Mouse (Mus musculus) cerebellum, postnatal 10 days (tissue): ENCODE results near the gene Ankrd13b.

Experiments used
- DNase-seq, 2 experiments: peaks; one replicate each; pipeline ENCODE4 v3.0.0; 2021; ENCODE audit warnings: mixed read lengths in 2 of 2

Gene Ankrd13b

GRCm38 (mm10) chr11:77461856-77462255, 27.6 kb downstream of the Ankrd13b start:
- DNase-seq: no peak

DNA sequence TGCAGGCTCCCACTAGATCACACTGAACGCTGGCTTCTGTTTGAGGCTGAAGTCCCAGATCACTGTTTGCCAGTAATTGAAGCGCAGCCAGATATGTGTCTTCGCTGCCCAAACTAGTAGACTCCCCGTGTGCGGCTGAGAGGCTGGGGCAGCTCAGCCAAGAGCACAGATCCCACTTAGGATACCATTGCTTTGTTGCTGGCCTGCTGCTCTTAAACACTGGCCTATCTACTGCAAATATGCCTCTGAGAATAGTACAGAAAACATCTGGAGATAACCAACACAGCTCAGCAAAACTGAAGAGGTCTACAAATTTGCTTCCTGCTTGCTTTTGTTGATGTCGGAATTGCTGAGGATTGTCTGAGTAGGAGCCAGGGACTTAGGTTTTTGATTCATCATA, 32.6 kb downstream of the Ankrd13b start:
- peak; percentile 81 to 86 for DNase-seq

DNA sequence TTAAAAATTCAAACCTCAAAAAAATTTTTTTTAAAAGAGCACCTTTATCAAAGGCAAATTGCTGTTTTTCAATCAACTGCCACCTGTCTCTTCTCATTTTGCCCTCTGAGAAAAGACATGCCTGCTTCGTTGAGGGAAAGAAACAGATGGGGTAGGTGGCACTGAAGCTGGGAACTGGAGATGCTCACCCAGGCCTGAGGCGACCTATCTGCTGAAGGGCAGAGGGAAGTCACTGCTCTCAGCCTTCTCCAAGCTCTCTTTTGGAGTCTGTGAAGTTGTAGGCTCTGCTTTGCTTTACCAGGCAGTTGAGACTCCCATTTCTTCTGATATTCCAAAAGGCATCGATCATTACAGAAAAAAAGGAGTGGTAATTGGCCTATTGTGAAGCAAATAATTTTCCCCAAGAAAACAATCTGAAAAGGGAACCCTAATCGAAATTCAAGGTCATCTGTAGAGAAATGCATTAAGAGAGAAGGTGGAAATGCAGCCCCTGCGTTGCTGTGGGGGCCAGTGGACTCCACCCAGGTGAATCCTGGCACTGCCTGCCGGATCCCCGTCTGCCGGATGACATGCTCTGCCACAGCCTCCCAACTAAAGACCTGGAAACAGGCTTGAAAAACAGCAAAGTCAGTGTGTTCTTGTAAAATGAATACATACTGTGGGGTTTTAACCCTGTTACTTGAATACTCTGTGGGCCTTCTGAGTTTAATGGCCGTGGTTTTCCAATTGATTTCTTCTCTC, 33.5 kb downstream of the Ankrd13b start:
- peak; percentile 60 to 62 for DNase-seq

DNA sequence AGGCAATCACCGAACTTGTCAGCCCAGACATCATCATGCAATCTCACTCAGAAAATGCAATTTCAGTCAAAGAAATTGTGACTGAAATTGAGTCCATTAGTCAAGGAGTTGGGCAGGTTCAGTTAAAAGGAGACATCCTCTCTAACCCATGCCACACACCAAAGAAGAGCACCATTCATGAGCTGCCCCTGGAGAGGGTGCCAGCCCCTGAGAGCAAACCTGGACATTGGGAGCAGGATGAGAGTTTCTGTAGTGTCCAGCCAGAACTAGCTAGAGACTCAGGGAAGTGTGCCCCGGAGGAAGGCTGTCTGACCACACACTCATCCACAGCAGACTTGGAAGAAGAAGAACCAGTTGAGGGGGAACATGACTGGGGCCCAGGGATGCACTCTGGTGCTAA, 36.1 kb downstream of the Ankrd13b start:
- DNase-seq: no peak

GRCm38 (mm10) chr11:77451670-77452069, 37.8 kb downstream of the Ankrd13b start:
- DNase-seq: no peak

DNA sequence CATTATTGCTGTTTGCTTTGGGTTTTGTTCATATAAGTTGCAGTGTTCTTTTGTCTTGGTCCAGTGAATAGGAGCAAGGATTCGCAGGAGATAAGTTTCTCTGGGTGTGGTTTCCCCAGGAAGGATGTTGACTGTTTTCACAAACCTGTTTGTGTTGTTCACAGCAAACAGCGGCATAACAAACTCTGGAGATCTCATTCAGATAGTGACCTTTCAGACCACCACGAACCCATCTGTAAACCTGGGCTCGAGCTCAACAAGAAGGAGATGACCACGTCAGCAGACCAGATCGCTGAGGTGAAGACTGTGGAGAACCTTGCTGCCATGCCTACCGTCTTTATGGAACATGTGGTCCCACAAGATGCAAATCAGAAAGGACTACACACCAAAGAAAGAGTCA, 40.3 kb downstream of the Ankrd13b start:
- DNase-seq: no peak

DNA sequence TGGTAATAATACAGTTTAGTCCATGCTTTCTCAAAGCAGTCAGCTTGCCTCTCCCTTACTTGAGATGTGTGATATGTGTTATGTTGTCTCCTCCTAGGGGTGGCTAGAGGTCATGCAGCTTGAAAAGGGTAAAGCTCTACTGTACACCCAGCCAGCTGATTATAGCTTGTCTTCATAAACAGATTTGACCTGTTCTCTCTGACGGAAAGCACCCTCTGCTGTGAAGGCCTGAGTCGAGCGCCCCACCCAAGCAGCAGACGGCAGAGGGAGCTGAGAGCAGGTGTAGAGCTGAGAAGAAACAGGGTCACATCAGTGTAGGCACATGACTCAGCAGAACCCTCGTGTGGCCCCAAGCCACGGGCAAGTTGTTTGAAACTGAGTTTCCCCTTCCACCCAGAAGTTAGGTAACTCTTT, 42.8 kb downstream of the Ankrd13b start:
- peak; percentile 60 to 74 for DNase-seq

GRCm38 (mm10) chr11:77444939-77445338, 44.5 kb downstream of the Ankrd13b start:
- no peak for DNase-seq

- peak; percentile 48 to 49 for DNase-seq
Measured at GRCm38 (mm10) chr11:77442186-77443170, 47.0 kb downstream of the Ankrd13b start.

DNA sequence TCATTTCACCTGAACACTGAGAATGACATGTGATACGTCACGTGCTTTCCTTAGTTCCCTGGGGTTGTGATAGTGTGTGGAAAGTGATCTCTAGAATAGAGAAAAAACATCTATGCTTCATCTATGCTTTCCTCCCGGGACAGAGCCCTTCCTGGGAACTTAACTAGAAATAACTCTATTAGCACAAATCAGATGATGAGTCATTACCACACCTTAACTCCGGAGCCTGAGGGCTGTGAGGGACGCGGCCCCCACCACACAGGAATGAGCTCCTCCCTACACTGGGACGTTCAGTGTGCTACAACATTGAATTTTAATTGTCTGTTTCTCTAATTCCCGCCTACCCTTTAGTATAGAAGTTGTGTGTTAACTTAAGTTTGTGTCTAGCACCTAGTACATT, 48.5 kb downstream of the Ankrd13b start:
- DNase-seq: no peak

DNA sequence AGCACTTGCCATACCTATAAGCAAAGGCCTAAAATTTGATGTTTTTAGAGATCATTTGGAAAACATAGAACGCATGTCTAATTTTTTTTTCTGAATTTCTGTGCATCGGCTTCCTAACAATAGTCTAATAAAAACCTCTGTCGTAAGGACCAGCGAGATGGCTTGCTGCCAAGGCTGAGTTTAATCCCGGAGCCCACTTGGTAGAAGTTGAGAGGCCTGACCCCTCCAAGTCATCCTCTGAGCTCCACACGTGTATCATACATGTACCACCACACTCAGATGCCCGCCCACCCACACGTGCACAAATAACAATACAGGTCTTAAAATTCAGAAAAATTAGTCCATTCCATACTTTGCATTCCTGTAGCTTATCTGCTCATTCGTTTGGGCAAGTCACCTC, 49.4 kb downstream of the Ankrd13b start:
- no peak for DNase-seq

DNA sequence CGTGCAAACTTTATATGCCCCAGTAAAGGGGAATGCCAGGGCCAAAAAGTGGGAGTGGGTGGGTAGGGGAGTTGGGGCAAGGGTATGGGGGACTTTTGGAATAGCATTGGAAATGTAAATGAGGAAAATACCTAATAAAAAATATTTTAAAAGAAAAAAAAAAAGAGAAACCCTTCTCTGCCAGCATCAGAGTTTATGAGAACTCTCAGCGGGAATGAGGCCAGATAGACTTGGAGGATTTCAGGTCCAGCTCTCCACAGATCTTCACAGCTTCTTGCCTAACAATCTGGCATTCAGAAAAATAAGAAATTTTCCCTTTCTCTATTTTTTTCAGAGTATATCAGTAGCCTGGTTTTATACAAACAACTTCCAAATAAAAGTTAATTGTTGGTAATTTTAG, 52.5 kb downstream of the Ankrd13b start:
- no peak for DNase-seq

GRCm38 (mm10) chr11:77428446-77428845, 61.0 kb downstream of the Ankrd13b start:
- DNase-seq: no peak

DNA sequence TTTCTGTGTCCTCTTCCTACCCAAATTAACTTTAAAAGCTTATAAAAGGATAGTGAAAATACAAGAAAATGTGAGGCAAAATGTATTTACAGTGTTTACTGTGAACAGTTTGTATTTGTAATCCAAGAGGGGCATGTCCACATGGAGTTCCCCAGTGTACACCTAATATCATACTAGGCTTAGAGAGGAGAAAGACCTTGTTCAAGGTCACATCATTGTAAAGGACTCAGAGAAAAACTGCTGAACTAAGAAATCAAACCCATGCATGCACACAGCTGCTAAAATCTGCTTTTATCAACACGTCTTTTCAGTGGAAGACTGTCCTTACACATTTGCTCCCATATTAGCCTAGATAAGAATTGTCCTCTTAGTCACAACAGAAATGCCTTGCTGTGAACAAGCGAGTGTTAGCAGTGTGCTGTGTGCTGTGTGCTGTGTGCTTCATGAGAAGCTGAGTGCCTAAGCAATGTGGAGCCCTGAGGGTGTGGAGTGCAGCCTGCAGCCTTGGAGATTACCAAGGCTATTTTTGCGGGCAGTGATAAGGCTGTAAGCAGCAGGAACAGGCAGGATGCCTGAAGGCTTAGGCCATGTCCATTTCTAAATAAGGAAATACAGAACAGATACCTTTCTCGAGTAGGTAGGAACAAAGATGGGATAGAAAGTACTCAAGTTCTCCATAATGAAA, 66.2 kb downstream of the Ankrd13b start:
- no peak for DNase-seq
